Mouse (Mus musculus): ENCODE measurements around the gene Thpo. TPM values are rescaled to one million over a fixed set of nuclear protein-coding genes. Genes with fewer than 3 reads are reported as not detected.
A peak's percentile ranks its signal among the peaks of the same experiment; 100 is the strongest.

The Thpo gene
- 1.0 and 1.3 TPM in 2 replicates for polyA plus RNA-seq (2015; fragmentation: Nextera tagmentation; extraction: Ambion mirVana)

DNA sequence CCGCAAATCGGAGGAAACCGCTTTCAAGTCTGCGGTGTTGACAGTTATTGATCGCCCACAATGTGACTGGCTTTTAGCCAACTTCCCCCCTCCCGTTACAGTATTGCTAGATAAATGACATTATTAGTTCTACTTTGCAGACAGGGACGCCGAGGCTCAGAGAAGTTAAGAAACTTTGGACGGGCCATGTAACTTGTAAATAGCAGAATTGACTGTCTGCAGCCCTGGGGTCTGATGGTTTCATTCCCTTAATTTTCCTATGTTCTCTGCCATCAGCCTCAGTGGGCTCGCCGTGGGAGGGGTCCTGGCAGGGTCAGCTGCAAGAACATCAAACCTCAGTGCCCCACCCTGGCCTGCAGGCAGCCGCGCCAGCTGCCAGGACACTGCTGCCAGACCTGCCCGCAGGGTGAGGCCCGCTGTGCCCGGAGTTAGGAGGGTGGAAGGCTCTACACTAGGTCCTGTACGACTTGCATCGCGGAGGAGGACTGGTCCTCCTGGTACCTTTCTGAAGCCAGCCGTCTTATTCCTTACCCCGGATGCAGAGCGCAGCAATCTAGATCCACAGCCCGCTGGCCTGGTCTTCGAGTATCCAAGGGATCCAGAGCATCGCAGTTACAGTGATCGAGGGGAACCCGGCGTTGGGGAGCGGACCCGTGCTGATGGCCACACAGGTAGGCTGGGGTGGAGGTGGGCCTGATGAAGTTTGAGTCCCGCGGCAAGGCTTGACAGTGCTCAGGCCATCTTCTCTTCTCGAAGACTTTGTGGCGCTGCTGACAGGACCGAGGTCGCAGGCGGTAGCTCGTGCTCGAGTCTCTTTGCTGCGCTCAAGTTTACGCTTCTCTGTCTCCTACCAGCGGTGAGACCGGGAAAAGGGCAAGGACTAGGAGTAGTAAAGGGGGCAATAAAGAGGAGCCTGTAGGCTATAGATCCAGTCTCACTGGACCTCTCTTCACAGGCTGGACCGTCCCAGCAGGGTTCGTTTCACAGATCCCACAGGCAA, at the start of gene Thpo:
Thpo (minus strand) TSS at position 781 of the 1,000 bp plus-strand sequence.
- peak within 1 kb of the TSS; percentile 70 for H3K4me3 ChIP-seq (replicated peaks; ENCODE audit: low read length)
- WGBS, result 8% methylated on average over 45 of the region's 45 CpGs
- peaks cover 16% of the 10 kb centered on the region for H3K4me1 ChIP-seq (ENCODE audit: control insufficient read depth, insufficient read depth, low read length)
- no peaks in the 10 kb centered on the region for H3K36me3 ChIP-seq (ENCODE audit: control insufficient read depth, insufficient read depth, low read length)
- ATAC-seq (ENCODE audit: insufficient read depth, low FRiP score), result no peak
- H3K9ac ChIP-seq (ENCODE audit: low read length), result peak within 1 kb of the TSS; percentile 87
- H3K9me3 ChIP-seq (replicated peaks; ENCODE audit: control insufficient read depth, low read length), result no peaks in the 10 kb centered on the region
- peak within 1 kb of the TSS; percentile 100 for H3K4me2 ChIP-seq (ENCODE audit: low read depth, low read length)
- H3K27me3 ChIP-seq (ENCODE audit: control insufficient read depth, insufficient read depth, low read length), result peaks cover 14% of the 10 kb centered on the region
- H3K27ac ChIP-seq (ENCODE audit: low read length), result no peak within 1 kb of the TSS

DNA sequence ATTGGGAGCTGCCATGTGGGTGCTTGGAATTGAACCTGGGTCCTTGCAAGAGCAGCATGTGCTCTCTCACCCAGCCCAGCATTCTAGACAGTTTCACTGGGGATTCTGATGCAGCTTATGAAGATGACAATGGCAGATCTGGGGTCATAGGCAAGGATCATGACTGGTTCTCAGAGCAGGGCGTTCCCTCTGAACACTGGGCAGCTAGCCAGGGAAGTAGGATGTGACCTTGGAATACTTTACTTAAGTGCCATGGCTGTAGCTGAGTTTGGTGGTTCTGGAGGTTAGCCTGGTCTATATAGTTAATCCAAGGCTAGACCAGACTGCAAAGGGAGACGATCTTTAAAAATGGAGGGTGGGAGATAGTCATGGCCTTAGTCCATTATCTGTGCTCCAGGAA, 49.6 kb upstream of the Thpo start:
- Histone ChIP-seq H3K27me3 (ENCODE audit: control insufficient read depth, insufficient read depth, low read length) (no peaks in the 10 kb centered on the region), H3K4me1 (ENCODE audit: control insufficient read depth, insufficient read depth, low read length) (no peaks in the 10 kb centered on the region), H3K27ac (ENCODE audit: low read length) (no peak overlapping the region), H3K4me3 (replicated peaks; ENCODE audit: low read length) (no peak overlapping the region), H3K4me2 (ENCODE audit: low read depth, low read length) (no peak overlapping the region), H3K9ac (ENCODE audit: low read length) (no peak overlapping the region), H3K9me3 (replicated peaks; ENCODE audit: control insufficient read depth, low read length) (no peaks in the 10 kb centered on the region), H3K36me3 (ENCODE audit: control insufficient read depth, insufficient read depth, low read length) (no peaks in the 10 kb centered on the region)
- WGBS, result 82% methylated on average over 2 of the region's 2 CpGs
- ATAC-seq (ENCODE audit: insufficient read depth, low FRiP score), result no peak

DNA sequence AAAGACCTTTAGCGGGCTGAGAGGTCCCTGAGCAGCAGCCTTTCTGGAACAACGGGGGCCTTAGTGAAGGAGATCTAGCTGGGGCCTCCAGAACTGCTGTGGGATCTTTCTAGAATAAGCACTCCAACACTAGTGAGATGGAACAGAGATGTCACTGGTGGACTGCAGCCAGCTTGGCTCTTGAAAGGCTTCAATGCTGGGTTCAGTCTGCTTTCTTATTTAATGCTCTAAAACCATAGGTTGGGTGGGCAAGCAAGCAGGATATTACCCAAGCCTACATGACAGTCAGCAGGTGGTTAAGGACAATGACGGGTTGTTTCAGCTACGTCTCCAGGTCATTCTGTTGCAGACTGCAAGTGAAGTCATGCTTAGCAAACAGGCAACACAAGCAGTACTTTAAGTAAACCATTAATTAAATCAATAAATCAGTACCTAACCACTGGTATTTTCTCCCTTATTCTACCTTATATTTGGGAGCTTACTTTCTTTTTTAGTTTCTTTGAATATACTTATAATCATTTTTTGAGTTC, 46.9 kb upstream of the Thpo start:
- no peak for ATAC-seq (ENCODE audit: insufficient read depth, low FRiP score)
- WGBS, result 61% methylated on average over 4 of the region's 4 CpGs
- H3K4me2 ChIP-seq (ENCODE audit: low read depth, low read length), result no peak overlapping the region
- no peak overlapping the region for H3K4me3 ChIP-seq (replicated peaks; ENCODE audit: low read length)
- no peaks in the 10 kb centered on the region for H3K27me3 ChIP-seq (ENCODE audit: control insufficient read depth, insufficient read depth, low read length)
- no peak overlapping the region for H3K9ac ChIP-seq (ENCODE audit: low read length)
- H3K36me3 ChIP-seq (ENCODE audit: control insufficient read depth, insufficient read depth, low read length), result no peaks in the 10 kb centered on the region
- no peaks in the 10 kb centered on the region for H3K9me3 ChIP-seq (replicated peaks; ENCODE audit: control insufficient read depth, low read length)
- no peak overlapping the region for H3K27ac ChIP-seq (ENCODE audit: low read length)
- no peaks in the 10 kb centered on the region for H3K4me1 ChIP-seq (ENCODE audit: control insufficient read depth, insufficient read depth, low read length)

DNA sequence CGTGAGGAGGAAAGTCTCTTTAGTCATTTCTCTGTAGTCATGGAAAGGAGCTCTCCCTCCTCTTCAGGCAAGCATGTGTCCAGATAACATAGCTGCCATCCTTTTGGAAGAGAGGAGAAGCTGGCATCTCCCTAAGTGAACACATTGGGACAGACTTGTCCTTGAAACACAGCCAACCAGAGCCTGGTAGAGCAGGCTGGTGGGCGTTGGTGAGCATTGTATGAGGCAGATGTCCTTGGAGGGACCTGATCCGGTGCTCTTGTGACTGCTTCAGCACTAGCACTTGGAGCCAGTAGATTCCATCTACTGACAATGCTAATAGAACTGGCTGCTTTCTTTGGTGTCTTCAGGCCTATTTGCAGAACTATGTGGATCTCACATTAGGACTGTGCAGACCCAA, 45.5 kb upstream of the Thpo start:
- WGBS, result 81% methylated on average over 3 of the region's 3 CpGs
- H3K4me3 ChIP-seq (replicated peaks; ENCODE audit: low read length), result no peak overlapping the region
- no peaks in the 10 kb centered on the region for H3K27me3 ChIP-seq (ENCODE audit: control insufficient read depth, insufficient read depth, low read length)
- no peaks in the 10 kb centered on the region for H3K4me1 ChIP-seq (ENCODE audit: control insufficient read depth, insufficient read depth, low read length)
- H3K27ac ChIP-seq (ENCODE audit: low read length), result no peak overlapping the region
- no peak for ATAC-seq (ENCODE audit: insufficient read depth, low FRiP score)
- H3K4me2 ChIP-seq (ENCODE audit: low read depth, low read length), result no peak overlapping the region
- no peak overlapping the region for H3K9ac ChIP-seq (ENCODE audit: low read length)
- no peaks in the 10 kb centered on the region for H3K9me3 ChIP-seq (replicated peaks; ENCODE audit: control insufficient read depth, low read length)
- no peaks in the 10 kb centered on the region for H3K36me3 ChIP-seq (ENCODE audit: control insufficient read depth, insufficient read depth, low read length)

DNA sequence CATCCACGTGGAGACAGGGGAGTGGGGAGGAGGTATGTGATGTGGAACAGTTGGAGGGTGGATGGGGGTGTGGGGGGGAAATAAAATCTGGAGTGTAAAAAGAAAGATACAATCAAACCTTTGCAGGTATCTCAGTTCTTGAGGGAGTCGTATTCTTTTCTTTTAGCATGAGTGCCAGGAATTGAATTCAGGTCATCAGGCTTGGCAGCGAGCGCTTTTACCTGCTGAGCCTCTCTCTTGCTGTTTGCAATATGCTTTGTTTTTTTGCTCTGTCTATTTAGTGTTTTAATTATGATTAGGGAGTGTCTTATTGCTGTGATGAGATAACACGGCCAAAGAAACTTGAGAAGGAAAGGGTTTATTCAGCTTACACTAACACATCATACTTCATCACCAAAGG, 40.7 kb upstream of the Thpo start:
- Histone ChIP-seq H3K9me3 (replicated peaks; ENCODE audit: control insufficient read depth, low read length) (no peaks in the 10 kb centered on the region), H3K9ac (ENCODE audit: low read length) (no peak overlapping the region), H3K36me3 (ENCODE audit: control insufficient read depth, insufficient read depth, low read length) (no peaks in the 10 kb centered on the region), H3K4me2 (ENCODE audit: low read depth, low read length) (no peak overlapping the region), H3K27ac (ENCODE audit: low read length) (no peak overlapping the region), H3K4me1 (ENCODE audit: control insufficient read depth, insufficient read depth, low read length) (no peaks in the 10 kb centered on the region), H3K27me3 (ENCODE audit: control insufficient read depth, insufficient read depth, low read length) (no peaks in the 10 kb centered on the region), H3K4me3 (replicated peaks; ENCODE audit: low read length) (no peak overlapping the region)
- no peak for ATAC-seq (ENCODE audit: insufficient read depth, low FRiP score)
- WGBS, result 68% methylated on average over 5 of the region's 5 CpGs

DNA sequence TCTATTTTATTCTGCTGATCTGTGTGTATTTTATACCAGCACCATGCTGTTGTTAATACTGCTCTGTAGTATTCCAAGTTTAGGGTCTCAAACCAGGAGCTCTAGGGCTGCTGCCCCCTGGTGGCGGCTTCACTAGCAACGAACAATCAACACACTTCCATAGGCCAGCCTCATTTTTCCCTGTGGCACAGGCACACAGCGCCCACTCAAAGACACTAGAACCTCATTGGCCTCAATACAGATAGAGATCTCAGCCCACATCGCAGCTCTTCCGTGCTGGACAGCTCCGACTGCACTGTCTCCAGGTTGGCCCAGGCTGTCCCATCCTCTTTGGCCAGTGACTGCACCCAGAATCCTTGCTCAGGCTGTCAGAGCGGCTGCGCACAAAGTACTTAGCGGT, 30.9 kb upstream of the Thpo start:
- Histone ChIP-seq H3K4me1 (ENCODE audit: control insufficient read depth, insufficient read depth, low read length) (no peaks in the 10 kb centered on the region), H3K9me3 (replicated peaks; ENCODE audit: control insufficient read depth, low read length) (no peaks in the 10 kb centered on the region), H3K27me3 (ENCODE audit: control insufficient read depth, insufficient read depth, low read length) (no peaks in the 10 kb centered on the region), H3K36me3 (ENCODE audit: control insufficient read depth, insufficient read depth, low read length) (no peaks in the 10 kb centered on the region), H3K27ac (ENCODE audit: low read length) (no peak overlapping the region), H3K4me3 (replicated peaks; ENCODE audit: low read length) (no peak overlapping the region), H3K9ac (ENCODE audit: low read length) (no peak overlapping the region), H3K4me2 (ENCODE audit: low read depth, low read length) (no peak overlapping the region)
- no peak for ATAC-seq (ENCODE audit: insufficient read depth, low FRiP score)
- 51% methylated on average over 9 of the region's 9 CpGs for WGBS

DNA sequence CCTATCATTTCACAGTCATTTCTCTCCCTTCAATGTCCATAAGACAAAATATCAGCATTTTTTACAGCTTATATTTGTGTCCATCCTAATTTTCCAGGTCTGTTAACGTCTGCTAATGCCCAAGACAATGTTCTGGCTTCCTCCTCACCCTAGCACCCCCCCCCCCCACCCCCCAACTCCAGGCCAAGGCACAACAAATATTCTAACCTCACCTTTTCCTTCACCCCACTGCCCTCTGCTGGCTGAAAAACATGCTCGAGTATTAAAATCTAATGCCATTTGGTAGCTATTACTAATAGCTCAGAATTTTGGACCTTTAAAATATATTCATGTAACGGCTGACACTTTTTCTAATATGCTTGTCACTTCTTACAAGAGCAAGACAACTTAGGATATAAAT, 27.4 kb upstream of the Thpo start:
- Histone ChIP-seq H3K4me2 (ENCODE audit: low read depth, low read length) (no peak overlapping the region), H3K27me3 (ENCODE audit: control insufficient read depth, insufficient read depth, low read length) (no peaks in the 10 kb centered on the region), H3K4me1 (ENCODE audit: control insufficient read depth, insufficient read depth, low read length) (no peaks in the 10 kb centered on the region), H3K9ac (ENCODE audit: low read length) (no peak overlapping the region), H3K9me3 (replicated peaks; ENCODE audit: control insufficient read depth, low read length) (no peaks in the 10 kb centered on the region), H3K36me3 (ENCODE audit: control insufficient read depth, insufficient read depth, low read length) (no peaks in the 10 kb centered on the region), H3K4me3 (replicated peaks; ENCODE audit: low read length) (no peak overlapping the region), H3K27ac (ENCODE audit: low read length) (no peak overlapping the region)
- 7% methylated on average over 3 of the region's 3 CpGs for WGBS
- no peak for ATAC-seq (ENCODE audit: insufficient read depth, low FRiP score)

DNA sequence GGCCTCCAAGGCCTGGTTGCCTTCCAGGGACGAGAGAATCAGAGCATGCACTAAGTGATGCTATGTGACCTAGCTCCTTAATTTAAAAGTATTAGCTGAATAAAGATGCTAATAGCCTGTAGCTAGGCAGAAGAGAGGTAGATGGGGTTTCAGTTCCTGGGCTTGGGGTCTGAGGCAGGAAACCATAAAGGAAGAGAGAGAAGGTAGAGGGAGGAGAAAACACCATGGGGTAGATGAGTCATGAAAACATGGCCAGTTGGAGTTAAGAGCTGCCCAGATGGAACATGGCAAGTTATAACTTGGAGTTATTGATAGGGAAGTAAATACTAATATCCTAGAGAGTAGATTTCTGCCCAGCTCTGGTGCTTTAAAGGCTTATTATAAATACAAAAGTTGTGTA, 23.1 kb upstream of the Thpo start:
- no peaks in the 10 kb centered on the region for H3K9me3 ChIP-seq (replicated peaks; ENCODE audit: control insufficient read depth, low read length)
- no peak overlapping the region for H3K27ac ChIP-seq (ENCODE audit: low read length)
- no peak overlapping the region for H3K4me3 ChIP-seq (replicated peaks; ENCODE audit: low read length)
- H3K27me3 ChIP-seq (ENCODE audit: control insufficient read depth, insufficient read depth, low read length), result no peaks in the 10 kb centered on the region
- WGBS, result 78% methylated on average over 1 of the region's 1 CpGs
- ATAC-seq (ENCODE audit: insufficient read depth, low FRiP score), result no peak
- H3K9ac ChIP-seq (ENCODE audit: low read length), result no peak overlapping the region
- H3K36me3 ChIP-seq (ENCODE audit: control insufficient read depth, insufficient read depth, low read length), result no peaks in the 10 kb centered on the region
- no peaks in the 10 kb centered on the region for H3K4me1 ChIP-seq (ENCODE audit: control insufficient read depth, insufficient read depth, low read length)
- no peak overlapping the region for H3K4me2 ChIP-seq (ENCODE audit: low read depth, low read length)

DNA sequence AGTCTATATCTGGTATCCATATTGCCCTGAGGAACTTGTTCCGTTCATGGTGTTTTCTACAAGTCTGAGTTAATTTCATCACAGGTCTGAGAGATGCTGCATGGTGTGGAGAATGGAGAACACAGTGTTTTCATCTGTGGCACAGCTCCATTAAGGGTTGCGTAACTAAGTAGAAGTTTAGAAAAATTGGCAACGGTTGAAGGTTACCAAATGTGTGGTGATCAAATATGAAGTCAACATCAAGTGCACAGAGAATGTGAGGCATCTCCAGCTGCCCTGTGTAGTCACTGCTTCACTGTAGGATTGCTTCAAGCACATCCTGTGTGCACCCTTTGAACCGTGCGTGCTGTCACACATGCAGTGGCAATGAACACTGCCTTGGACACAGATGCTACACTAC, 21.7 kb upstream of the Thpo start:
- H3K9ac ChIP-seq (ENCODE audit: low read length), result no peak overlapping the region
- no peak for ATAC-seq (ENCODE audit: insufficient read depth, low FRiP score)
- H3K9me3 ChIP-seq (replicated peaks; ENCODE audit: control insufficient read depth, low read length), result no peaks in the 10 kb centered on the region
- H3K4me3 ChIP-seq (replicated peaks; ENCODE audit: low read length), result no peak overlapping the region
- no peak overlapping the region for H3K27ac ChIP-seq (ENCODE audit: low read length)
- H3K36me3 ChIP-seq (ENCODE audit: control insufficient read depth, insufficient read depth, low read length), result no peaks in the 10 kb centered on the region
- 89% methylated on average over 5 of the region's 5 CpGs for WGBS
- H3K4me2 ChIP-seq (ENCODE audit: low read depth, low read length), result no peak overlapping the region
- H3K27me3 ChIP-seq (ENCODE audit: control insufficient read depth, insufficient read depth, low read length), result no peaks in the 10 kb centered on the region
- no peaks in the 10 kb centered on the region for H3K4me1 ChIP-seq (ENCODE audit: control insufficient read depth, insufficient read depth, low read length)
